Mouse (Mus musculus) effector memory CD4-positive, alpha-beta T cell, adult 7 months (primary cell): ENCODE results near the gene Zcchc18. TPM values are rescaled to one million over a fixed set of nuclear protein-coding genes. Genes with fewer than 3 reads are reported as not detected.

Source experiments
- polyA plus RNA-seq: library from polyadenylated mRNA; unstranded; fragments of 100-300 nt; shearing (Covaris generic); gene quantifications from one replicate; pipeline ENCODE4 v1.2.1, GENCODE M21; 2017

Gene Zcchc18
- polyA plus RNA-seq, result 14.0 TPM

DNA sequence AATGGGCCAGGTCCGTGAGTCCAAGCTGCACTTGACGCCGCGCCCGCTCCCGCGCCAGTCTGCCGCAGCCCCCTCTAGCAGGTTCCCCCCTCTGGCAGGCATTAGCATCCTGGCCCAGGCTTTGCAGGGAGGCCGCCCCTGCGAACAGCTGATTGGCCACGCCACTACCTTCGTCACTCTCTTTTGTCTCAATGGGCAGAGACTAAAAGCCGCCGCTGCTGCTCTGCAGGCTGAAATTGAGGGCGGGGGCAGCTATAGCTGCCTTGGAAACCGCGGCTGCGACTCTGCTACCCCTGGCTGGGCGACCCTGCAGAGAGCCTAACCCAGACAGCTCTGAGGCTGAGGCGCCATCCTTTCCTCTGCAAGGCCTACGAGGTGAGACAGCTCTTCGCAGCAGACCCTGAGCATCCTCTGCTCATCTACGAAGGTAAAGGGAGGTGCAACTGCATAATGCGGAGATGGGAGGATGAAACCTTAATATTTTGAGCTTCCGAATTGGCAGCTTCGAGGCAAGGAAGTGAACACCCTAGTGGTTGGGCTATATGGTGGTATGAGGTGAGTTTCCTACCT, at the start of gene Zcchc18:
TSS of gene Zcchc18 (plus strand) at position 178 of the 570 bp plus-strand sequence.

DNA sequence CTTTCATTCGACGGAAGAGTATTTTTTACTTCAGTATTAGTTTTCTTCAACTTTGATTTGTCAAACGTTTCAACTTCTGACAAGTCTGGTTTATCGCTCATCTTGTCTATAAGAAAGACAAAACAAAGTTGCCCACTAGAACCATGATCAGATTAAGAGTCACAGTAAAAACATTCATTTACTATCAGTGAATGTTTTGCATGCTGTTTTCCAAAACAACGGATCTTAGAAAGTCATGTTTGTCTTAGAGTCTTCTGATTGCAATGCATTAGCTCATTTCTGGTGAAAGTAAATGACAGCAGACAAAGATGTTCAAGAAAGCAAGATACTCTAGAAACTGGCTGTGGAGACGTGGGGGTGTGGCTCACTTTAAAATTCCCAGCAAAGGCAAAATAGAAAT, 17.6 kb upstream of the Zcchc18 start, which contains the start of gene Tmsb15b2:
TSS of gene Tmsb15b2 (minus strand) at position 101 of the 400 bp plus-strand sequence.

GRCm38 (mm10) chrX:136976424-136977084, 16.4 kb upstream of the Zcchc18 start, which contains the start of the genes Tmsb15l and Tmsb15b1:
Tmsb15l (minus strand) TSS chrX:136976869.
Tmsb15b1 (minus strand) TSS chrX:136976874.

DNA sequence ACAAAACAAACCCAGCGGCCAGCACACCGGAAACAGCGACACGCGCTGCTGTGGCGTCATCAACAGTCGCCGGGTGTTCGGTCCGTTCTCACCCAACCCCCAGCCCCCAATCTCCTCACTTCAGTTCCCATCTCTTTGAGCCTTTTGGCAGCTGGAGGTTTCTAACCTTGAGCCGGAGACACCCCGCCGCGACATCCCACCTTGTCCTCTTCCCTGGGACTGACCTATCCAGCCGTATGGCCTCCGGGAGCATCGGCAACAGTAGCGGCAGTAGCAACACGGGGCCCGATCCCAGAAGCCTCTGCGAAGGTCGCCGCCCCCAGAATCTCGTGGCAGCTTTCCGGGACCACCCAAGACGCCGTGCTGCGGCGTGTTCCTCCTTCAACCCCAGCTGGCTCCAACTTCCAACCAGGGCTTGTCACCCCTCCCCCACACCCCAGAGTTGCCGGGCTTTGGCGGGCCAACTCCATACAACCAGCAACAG, 45.1 kb downstream of the Zcchc18 start, which contains the start of gene Slc25a53:
TSS of gene Slc25a53 (minus strand) at position 303 of the 484 bp plus-strand sequence.

Other genes starting within 250 kb of the Zcchc18 start
- 161 TPM for gene Morf4l2, start 249.5 kb upstream of the Zcchc18 start, polyA plus RNA-seq
- gene Glra4, start 213.0 kb upstream of the Zcchc18 start, polyA plus RNA-seq, result not detected
- 1.2 TPM for gene Plp1, start 170.5 kb upstream of the Zcchc18 start, polyA plus RNA-seq
- gene Rab9b, start 124.4 kb upstream of the Zcchc18 start, polyA plus RNA-seq, result not detected
- gene H2bfm, start 65.8 kb upstream of the Zcchc18 start, polyA plus RNA-seq, result not detected
- gene Tmsb15b2, start 17.7 kb upstream of the Zcchc18 start, polyA plus RNA-seq, result 34.3 TPM
- not detected for gene Tmsb15l, start 16.3 kb upstream of the Zcchc18 start, polyA plus RNA-seq
- gene Tmsb15b1, start 16.3 kb upstream of the Zcchc18 start, polyA plus RNA-seq, result 9.2 TPM
- gene Slc25a53, start 45.1 kb downstream of the Zcchc18 start, polyA plus RNA-seq, result 11.7 TPM
- gene Fam199x, start 56.4 kb downstream of the Zcchc18 start, polyA plus RNA-seq, result 4.3 TPM
- not detected for gene Esx1, start 128.9 kb downstream of the Zcchc18 start, polyA plus RNA-seq